Mouse (Mus musculus): Measurements from ENCODE around the gene Acsm5.
"Not testable (repeated sequence)": the region's sequence is repeated elsewhere in the genome, so short reads cannot be mapped to it uniquely, and the experiment has no call there.

Gene Acsm5

GRCm38 (mm10) chr7:119545572-119545971 lies 26.3 kb downstream of the Acsm5 start:
- DNase-seq (ENCODE audit: low spot score in 2 of 2) = no peak

DNA sequence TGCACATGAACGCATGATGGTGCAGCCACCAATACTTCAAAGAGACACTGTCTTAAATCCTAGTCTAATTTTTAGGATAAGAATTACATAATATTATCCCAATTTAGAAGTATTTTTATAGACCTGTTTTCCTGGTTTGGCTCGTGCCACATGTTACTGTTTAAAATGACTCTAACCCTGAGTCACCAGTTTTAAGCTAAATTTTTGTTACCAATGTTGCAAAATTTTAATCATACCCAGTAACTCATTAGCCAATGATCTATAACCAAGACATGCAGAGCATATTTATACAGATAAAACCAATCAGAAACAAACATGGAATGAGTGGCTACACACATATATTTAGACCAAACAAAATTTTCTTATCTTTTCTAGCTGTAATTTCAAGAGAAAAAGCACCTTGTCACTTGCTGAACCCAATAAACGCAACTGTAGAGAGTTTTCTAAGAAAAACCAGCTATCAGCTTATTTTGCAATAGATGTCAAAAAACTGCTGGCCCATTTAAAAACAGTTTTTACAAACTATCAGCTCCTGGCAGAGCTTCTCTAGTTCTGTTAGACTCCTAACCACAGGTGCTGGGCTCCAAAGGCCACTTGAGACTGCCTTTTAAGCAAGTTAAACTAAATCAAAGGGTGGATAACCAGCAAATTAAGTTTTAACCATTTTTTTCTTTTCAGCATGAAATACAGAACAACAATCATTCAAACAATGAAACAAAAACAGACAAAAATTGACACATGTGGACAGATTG lies 31.4 kb downstream of the Acsm5 start:
- no peak for DNase-seq (ENCODE audit: low spot score in 2 of 2)

GRCm38 (mm10) chr7:119554040-119554439 lies 34.8 kb downstream of the Acsm5 start, which contains the start of gene Acsm2:
TSS of gene Acsm2 (plus strand) at chr7:119554340.
- no peak for DNase-seq (ENCODE audit: low spot score in 2 of 2)

- DNase-seq (ENCODE audit: low spot score in 2 of 2) = no peak
These were observed 40.7 kb downstream of the Acsm5 start for GRCm38 (mm10) chr7:119559789-119560451.

DNA sequence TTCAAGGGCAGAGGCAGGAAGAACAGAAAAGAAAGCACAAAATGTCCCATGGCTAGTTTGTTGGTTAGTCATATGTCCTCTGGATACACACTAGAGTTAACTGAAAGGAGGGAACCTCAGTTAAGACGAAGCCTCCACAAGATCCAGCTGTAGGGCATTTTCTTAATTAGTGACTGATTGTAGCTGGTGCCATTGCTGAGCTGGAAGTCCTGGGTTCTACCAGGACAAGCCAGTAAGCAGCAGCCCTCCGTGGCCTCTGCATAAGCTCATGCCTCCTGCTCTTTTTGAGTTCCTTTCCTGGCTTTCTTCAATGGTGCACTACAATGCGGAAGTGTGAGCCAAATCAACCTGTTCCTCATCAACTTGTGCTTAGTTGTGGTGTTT lies 41.2 kb downstream of the Acsm5 start:
- no peak for DNase-seq (ENCODE audit: low spot score in 2 of 2)

DNA sequence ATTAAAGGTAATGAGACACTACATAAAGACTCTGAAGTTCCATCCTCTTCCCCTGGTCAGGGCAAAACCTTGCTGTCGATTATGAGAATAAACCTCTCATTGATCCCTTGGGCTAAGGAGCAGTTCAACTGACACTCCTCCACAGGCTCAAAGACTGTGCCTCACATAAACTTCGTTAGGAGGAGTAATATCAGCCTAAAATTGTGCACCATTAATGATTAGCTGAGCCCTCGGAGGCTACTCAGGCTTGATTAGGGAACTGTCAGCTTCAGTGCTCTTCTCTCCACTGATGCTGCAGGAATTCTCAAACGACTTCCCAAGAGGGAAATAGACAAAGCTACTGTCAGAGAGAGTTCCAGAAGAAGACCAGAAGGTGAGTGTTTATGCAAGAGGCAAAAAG lies 42.2 kb downstream of the Acsm5 start:
- DNase-seq (ENCODE audit: low spot score in 2 of 2) = no peak

DNA sequence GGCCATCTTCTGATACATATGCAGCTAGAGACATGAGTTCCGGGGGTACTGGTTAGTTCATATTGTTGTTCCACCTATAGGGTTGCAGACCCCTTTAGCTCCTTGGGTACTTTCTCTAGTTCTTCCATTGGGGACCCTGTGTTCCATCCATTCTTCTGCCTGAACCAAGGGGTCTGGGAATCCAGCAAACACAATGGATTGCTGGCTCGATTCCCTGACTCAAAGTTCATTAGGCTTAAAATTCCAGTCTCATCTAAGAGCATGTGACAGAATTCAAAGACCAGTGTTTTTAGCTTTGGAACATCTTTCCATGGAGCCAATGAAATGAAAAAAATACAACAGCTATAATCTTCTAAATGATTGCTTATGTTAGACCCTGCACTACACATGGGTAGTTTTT lies 43.2 kb downstream of the Acsm5 start:
- not testable (repeated sequence) for DNase-seq (ENCODE audit: low spot score in 2 of 2)

DNA sequence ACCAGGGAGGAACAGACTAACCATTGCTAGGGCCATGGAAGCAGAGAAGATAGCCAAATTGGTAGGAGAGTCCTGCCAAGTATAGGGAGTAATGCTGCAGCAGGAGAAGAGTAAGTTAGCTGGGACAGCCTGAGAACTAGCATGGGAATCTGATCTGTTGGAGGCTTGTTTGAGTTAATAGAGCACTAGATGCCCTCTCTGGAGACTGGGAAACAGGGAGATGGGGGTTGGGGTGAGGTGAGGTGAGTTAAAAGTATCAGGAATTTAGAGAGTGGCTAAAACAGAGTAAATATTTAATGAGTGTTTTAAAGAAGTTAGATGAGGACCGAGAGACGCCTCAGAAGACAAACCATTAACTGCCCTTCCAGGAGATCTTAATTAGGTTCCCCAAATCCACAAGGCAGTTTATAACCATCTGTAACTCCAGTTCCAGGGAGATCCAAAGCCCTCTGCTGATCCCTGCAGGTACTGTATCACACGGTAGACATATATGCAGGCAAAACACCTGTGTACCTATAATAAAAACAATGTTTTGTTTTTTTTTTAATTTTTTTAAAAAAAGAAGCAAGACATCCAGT lies 75.4 kb downstream of the Acsm5 start:
- no peak for DNase-seq (ENCODE audit: low spot score in 2 of 2)
